Mouse (Mus musculus) kidney, embryonic 16.5 days (tissue): ENCODE measurements around the gene Rpp25l. TPM values are rescaled to one million over a fixed set of nuclear protein-coding genes. Genes with fewer than 3 reads are reported as not detected.

Experiments
- ATAC-seq: fragments of 200-750 bp; cut with Nextera tagmentation; 2 replicates; pipeline ENCODE4 v1.8.0; 2017; ENCODE audit warnings: moderate TSS enrichment; ENCODE audit not compliant: low FRiP score, low TSS enrichment
- H3K27ac ChIP-seq: fragments of 300-500 bp; sonication (generic); 2 replicates; pipeline ENCODE4 v1.5.1; 2014; ENCODE audit warnings: low read length
- H3K27me3 ChIP-seq: fragments of 300-500 bp; sonication (generic); 2 replicates; pipeline ENCODE4 v1.6.1; 2014; ENCODE audit warnings: low read length, control low read depth, mixed read lengths; ENCODE audit not compliant: insufficient read depth
- H3K36me3 ChIP-seq: fragments of 300-500 bp; sonication (generic); 2 replicates; pipeline ENCODE4 v1.6.1; 2014; ENCODE audit warnings: low read length, control low read depth, mixed read lengths; ENCODE audit not compliant: insufficient read depth
- H3K4me1 ChIP-seq: fragments of 300-500 bp; sonication (generic); 2 replicates; pipeline ENCODE4 v1.6.1; 2014; ENCODE audit warnings: low read length, control low read depth, mixed read lengths; ENCODE audit not compliant: insufficient read depth
- H3K4me2 ChIP-seq: fragments of 300-500 bp; sonication (generic); replicated peaks from 2 replicates; pipeline ENCODE4 v1.6.1; 2014; ENCODE audit warnings: low read depth, low read length
- H3K4me3 ChIP-seq: fragments of 300-500 bp; sonication (generic); 2 replicates; pipeline ENCODE4 v1.5.1; 2014; ENCODE audit warnings: mild to moderate bottlenecking, low read length
- H3K9ac ChIP-seq: fragments of 300-500 bp; sonication (generic); replicated peaks from 2 replicates; pipeline ENCODE4 v1.6.1; 2014; ENCODE audit warnings: low read length
- H3K9me3 ChIP-seq: fragments of 300-500 bp; sonication (generic); 2 replicates; pipeline ENCODE4 v1.6.1; 2016; ENCODE audit warnings: low read length, control low read depth
- WGBS: fragments of 180-500 bp; shearing (Covaris S2); extraction: QIAGEN DNeasy Blood & Tissue Kit; methylation state at CpG from one replicate; pipeline ENCODE4 v1.1.7; 2014; 5-methylcytosine and 5-hydroxymethylcytosine counted together
- polyA plus RNA-seq: library from polyadenylated mRNA; unstranded; fragments of >200 nt; fragmentation: Nextera tagmentation; extraction: Ambion mirVana; gene quantifications from 2 replicates; pipeline ENCODE4 v1.2.1, GENCODE M21; 2015

Rpp25l gene
- polyA plus RNA-seq, 1 experiment from 2014 or later = 84.9 TPM

DNA sequence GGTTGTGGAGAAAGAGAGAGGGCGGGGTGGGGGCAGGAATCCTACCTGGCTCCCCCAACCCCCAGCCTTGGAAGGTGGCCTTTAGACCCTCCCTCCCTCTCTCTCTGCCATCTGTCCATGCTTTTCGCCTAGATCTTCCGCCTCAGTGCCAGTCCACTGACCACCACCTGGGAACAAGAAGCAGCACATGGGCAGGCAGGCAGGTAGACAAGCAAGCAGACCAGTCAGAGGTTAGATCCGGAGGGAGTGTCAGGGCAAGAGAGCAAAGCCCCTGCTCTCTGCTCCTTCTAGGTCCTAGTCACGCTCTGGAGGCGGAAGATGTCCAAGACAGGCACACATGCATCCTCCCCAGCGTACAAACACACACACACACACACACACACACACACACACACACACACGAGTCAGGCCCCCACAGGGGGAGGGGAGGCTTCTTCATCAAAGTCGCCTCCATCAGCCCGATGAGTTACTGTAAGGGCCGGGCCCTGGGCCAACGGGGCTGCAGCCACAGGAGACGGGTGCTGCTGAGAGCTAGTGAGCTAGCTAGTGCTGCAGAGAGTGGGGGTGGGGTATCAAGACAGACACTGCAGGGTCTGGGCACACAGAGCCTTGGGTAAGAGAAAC is 36.2 kb downstream of the Rpp25l start:
- ATAC-seq = peak; percentile 60

DNA sequence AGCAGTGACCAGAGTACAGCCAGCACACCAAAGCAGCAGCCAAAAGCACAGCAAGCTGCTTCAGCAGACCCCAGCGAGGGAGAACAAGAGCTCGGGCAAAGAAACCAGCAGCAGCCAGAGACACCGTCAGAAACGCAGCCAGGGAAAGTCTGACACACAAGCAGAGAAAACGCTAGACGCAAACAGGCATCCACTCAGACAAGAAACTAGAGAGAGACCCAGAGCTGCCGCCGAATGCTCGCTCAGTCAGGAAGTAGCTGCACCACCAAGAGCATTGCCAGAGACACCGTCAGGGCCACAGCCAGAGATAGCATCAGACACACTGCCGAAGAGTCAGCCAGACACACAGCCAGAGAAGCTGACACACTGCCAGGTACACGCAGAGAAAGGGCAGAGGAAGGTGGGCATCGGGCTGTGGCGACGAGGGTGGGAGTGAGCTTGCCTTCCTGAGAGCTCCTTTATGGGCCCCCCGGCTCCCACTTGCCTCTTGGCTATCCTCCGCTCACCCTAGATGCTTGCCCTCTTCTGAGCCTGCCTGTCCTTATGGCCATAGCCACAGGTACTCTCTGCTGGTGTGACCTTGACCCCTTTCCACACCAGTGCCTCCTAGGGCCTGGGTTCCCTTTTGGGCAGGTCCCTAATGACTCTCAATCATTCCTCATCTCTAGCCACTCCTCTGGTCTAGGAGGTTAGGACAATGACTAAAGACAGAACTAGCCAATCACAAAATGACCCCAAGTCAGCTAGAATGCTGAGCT is 36.9 kb downstream of the Rpp25l start:
- Histone ChIP-seq H3K27ac (peak overlapping the region; percentile 58; the same call in 1 of the 2 replicates), H3K9me3 (no peaks in the 10 kb centered on the region), H3K4me3 (no peak overlapping the region), H3K4me2 (no peak overlapping the region), H3K36me3 (no peaks in the 10 kb centered on the region), H3K4me1 (peaks cover 78% of the 10 kb centered on the region), H3K9ac (no peak overlapping the region; the same call in 1 of the 2 replicates), H3K27me3 (no peaks in the 10 kb centered on the region)
- WGBS = 51% methylated on average over 17 of the region's 17 CpGs
- peak; percentile 5; the same call in 1 of the 2 replicates for ATAC-seq

More for the DNA sequence above, 36.2 kb downstream of the Rpp25l start:
- H3K9ac ChIP-seq = no peak overlapping the region
- H3K4me3 ChIP-seq = no peak overlapping the region
- H3K9me3 ChIP-seq = no peaks in the 10 kb centered on the region
- WGBS = 28% methylated on average over 12 of the region's 13 CpGs
- H3K27ac ChIP-seq = 0 out of 2 replicates have a peak overlapping the region, but pooled peaks have one; percentile 17
- H3K27me3 ChIP-seq = no peaks in the 10 kb centered on the region
- H3K36me3 ChIP-seq = no peaks in the 10 kb centered on the region
- peaks cover 73% of the 10 kb centered on the region for H3K4me1 ChIP-seq
- H3K4me2 ChIP-seq = 0 out of 2 replicates have a peak overlapping the region, but pooled peaks have one; percentile 4

DNA sequence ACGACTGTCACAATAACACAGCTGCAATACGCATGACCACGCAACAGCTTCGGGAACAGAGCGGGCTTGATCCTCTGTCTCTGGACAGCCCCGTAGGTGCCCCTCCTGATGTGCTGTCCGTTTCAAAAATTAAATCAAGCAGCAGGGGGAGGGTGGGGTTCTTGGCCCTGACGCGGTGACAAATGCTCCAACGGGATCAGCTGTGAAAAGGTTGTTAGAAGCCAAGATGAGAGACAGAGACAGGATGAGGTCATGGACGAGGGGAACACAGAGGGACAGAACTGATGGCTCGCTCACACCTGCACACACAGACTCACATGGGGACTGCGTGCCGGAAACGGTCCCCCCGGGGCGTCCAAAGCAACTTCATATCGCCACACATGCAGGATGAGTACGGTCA is 40.1 kb downstream of the Rpp25l start:
- H3K4me2 ChIP-seq = no peak overlapping the region
- no peak overlapping the region for H3K4me3 ChIP-seq
- H3K9me3 ChIP-seq = no peaks in the 10 kb centered on the region
- H3K36me3 ChIP-seq = no peaks in the 10 kb centered on the region
- no peaks in the 10 kb centered on the region for H3K27me3 ChIP-seq
- H3K9ac ChIP-seq = no peak overlapping the region
- no peak overlapping the region for H3K27ac ChIP-seq
- peaks cover 51% of the 10 kb centered on the region for H3K4me1 ChIP-seq
- ATAC-seq = no peak
- whole genome bisulfite sequencing = 70% methylated on average over 19 of the region's 19 CpGs

DNA sequence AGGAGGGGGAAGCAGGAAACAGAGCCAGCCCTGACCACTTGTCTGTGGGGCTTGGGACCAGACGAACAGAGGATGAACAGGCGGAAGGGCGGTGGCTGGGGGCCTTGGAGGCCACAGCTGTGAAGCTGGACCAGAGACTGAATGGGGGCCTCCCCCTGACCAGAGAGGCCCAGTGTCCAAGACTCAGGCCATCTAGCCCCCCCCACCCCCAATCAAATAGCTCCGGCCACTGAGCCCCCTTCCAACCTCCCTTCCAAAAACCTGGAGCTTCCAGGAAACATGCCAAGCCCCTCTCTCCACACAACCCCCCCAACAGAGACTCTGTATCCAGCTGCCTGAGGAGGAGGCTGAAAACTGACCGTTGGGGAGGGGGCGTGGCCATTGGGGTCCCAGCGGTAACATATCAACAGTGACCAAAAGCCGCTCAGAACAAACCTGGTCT is 40.8 kb downstream of the Rpp25l start:
- no peaks in the 10 kb centered on the region for H3K36me3 ChIP-seq
- H3K4me1 ChIP-seq = peaks cover 45% of the 10 kb centered on the region
- WGBS = 22% methylated on average over 8 of the region's 8 CpGs
- H3K4me2 ChIP-seq = no peak overlapping the region
- H3K27ac ChIP-seq = 0 out of 2 replicates have a peak overlapping the region, but pooled peaks have one; percentile 31
- no peak overlapping the region for H3K9ac ChIP-seq
- ATAC-seq = peak; percentile 36
- H3K4me3 ChIP-seq = no peak overlapping the region
- H3K9me3 ChIP-seq = no peaks in the 10 kb centered on the region
- no peaks in the 10 kb centered on the region for H3K27me3 ChIP-seq

DNA sequence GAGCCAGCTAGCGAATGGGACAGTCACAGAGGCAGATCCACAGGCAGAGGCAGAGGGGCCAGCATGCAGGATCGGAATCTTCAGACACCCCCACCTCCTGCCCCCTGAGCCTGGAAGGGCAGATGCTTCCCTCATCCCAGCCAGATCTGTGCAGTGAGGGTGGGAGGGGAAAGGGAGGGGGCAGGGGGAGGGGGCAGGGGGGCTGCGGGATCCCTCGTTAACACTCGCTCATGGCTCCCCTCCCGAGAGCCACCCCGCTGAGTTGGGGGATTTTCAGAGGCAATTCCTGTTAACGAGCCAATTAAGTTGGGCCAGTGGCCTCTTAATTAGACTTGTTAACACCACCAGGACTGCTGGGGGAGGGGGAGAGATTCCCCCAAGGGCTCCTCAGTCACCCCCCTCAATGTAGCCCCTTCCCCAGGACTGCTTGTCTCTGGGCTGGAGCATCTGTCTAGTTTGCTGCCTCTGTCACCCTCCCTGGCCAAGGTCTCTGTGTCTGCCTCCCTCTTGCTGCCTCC is 41.3 kb downstream of the Rpp25l start:
- Histone ChIP-seq H3K4me3 (no peak overlapping the region), H3K27me3 (no peaks in the 10 kb centered on the region), H3K4me1 (peaks cover 41% of the 10 kb centered on the region), H3K9me3 (no peaks in the 10 kb centered on the region), H3K9ac (no peak overlapping the region), H3K4me2 (no peak overlapping the region), H3K36me3 (no peaks in the 10 kb centered on the region), H3K27ac (0 out of 2 replicates have a peak overlapping the region, but pooled peaks have one; percentile 31)
- WGBS = 16% methylated on average over 7 of the region's 8 CpGs
- no peak for ATAC-seq

DNA sequence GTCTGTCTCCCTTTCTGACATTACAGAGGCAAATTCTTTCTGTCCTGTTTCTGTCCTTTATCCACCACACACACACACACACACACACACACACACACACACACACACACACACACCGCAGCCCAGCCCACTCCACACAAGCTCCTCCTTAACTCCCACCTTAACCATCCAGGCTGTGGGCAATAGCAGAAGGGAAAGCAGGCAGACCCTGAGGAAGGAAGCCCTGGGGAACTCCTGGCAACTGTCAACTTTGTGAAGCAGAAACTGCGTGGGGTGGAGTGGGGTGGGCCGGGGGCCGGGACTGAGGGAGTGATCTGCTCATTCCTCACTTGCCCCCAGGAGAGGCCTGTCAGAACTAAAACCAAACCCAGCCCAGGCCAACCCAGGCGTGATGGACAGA is 41.8 kb downstream of the Rpp25l start:
- Histone ChIP-seq H3K9me3 (no peaks in the 10 kb centered on the region), H3K4me2 (no peak overlapping the region), H3K27me3 (no peaks in the 10 kb centered on the region), H3K4me1 (peaks cover 41% of the 10 kb centered on the region), H3K27ac (no peak overlapping the region; the same call in 1 of the 2 replicates), H3K36me3 (no peaks in the 10 kb centered on the region), H3K9ac (no peak overlapping the region), H3K4me3 (no peak overlapping the region)
- WGBS = 19% methylated on average over 5 of the region's 5 CpGs
- no peak for ATAC-seq

DNA sequence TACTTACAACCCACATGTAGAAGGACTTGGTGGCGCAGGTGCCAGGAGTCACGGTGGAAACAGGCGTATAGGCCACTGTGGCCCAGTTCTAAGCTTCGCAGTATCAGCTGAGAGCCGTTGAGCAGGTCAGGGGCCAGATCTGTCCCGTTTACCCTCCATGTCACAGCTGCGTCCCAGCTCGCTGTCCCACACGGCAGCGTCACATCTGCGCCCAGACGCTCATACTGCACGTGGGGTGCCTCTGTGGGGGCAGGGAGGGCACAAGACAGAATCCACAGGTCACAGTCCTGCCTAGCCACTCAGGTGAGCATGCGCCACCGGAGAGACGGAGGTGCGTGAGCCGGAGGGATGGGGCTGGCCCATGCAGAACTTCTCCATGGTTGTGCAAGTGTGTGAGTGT is 42.5 kb downstream of the Rpp25l start:
- Histone ChIP-seq H3K9me3 (no peaks in the 10 kb centered on the region), H3K9ac (no peak overlapping the region), H3K4me3 (no peak overlapping the region), H3K4me1 (peaks cover 41% of the 10 kb centered on the region), H3K27me3 (no peaks in the 10 kb centered on the region), H3K36me3 (no peaks in the 10 kb centered on the region), H3K27ac (no peak overlapping the region), H3K4me2 (no peak overlapping the region)
- ATAC-seq = no peak
- WGBS = 85% methylated on average over 18 of the region's 18 CpGs

DNA sequence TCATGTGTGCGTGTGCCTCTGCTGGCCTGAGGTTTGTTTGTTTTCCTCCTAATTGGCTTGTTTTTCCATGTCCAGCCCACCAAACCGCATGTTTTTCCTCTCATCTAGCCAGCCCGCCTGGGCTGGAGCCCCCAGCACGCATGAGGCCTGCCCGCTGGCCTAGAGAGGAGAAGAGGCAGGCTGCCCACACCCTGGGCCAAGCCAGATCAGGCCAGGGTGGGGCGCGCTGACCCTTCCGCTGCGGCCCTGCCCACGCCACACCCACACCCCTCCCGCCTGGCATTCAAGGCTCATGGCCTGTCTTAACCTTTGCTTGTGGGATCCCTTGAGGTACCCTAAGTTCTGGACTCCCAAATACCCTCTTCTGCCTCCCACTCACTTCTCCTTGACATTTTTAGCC is 46.7 kb downstream of the Rpp25l start:
- H3K4me2 ChIP-seq = no peak overlapping the region
- no peak overlapping the region for H3K4me3 ChIP-seq
- 0 out of 2 replicates have a peak, but pooled peaks cover 6% of the 10 kb centered on the region for H3K27me3 ChIP-seq
- no peak for ATAC-seq
- H3K36me3 ChIP-seq = no peaks in the 10 kb centered on the region
- peaks cover 48% of the 10 kb centered on the region for H3K4me1 ChIP-seq
- peak overlapping the region; percentile 20; the same call in 1 of the 2 replicates for H3K9ac ChIP-seq
- peak overlapping the region; percentile 62 for H3K27ac ChIP-seq
- no peaks in the 10 kb centered on the region for H3K9me3 ChIP-seq
- 41% methylated on average over 11 of the region's 11 CpGs for WGBS

DNA sequence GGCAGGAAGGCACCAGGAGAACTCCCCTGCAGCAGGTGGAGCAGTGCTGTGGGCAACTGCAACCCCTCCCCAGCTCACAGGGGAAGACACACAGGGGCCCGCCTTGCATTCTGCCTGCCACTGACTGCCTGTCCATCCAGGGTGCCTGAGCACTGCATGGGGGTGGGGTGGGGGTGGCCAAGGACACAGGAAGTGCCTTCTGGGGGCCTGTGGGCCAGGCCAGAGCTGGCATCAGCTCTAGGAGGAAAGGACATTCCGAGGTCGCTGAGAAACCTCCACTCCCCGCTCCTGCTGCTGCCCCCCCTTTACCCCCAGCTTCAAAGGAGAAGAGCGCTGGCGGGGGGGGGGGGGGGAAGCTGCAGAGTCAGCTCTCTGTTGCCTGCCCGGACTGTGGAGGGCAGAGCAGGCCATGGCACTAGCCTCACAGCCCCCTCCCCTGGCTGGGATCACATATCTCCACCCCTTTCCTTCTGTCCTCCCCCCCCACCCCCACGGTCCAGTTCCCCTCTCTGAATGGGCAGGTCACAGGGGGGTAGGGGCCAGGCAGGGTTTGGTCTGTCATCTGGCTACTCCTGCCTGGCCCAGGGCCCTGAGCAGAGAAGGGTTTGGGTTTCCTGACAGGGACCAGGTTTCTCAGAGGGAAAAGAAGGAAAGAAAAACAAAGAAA is 48.2 kb downstream of the Rpp25l start:
- no peaks in the 10 kb centered on the region for H3K9me3 ChIP-seq
- H3K27me3 ChIP-seq = 0 out of 2 replicates have a peak, but pooled peaks cover 6% of the 10 kb centered on the region
- WGBS = 4% methylated on average over 6 of the region's 8 CpGs
- no peak overlapping the region for H3K4me3 ChIP-seq
- ATAC-seq = peak; percentile 69
- H3K4me1 ChIP-seq = peaks cover 54% of the 10 kb centered on the region
- H3K9ac ChIP-seq = peak overlapping the region; percentile 49
- H3K27ac ChIP-seq = peak overlapping the region; percentile 87
- peak overlapping the region; percentile 25 for H3K4me2 ChIP-seq
- H3K36me3 ChIP-seq = no peaks in the 10 kb centered on the region
